Mouse (Mus musculus): ENCODE measurements around the gene C130074G19Rik.

DNA sequence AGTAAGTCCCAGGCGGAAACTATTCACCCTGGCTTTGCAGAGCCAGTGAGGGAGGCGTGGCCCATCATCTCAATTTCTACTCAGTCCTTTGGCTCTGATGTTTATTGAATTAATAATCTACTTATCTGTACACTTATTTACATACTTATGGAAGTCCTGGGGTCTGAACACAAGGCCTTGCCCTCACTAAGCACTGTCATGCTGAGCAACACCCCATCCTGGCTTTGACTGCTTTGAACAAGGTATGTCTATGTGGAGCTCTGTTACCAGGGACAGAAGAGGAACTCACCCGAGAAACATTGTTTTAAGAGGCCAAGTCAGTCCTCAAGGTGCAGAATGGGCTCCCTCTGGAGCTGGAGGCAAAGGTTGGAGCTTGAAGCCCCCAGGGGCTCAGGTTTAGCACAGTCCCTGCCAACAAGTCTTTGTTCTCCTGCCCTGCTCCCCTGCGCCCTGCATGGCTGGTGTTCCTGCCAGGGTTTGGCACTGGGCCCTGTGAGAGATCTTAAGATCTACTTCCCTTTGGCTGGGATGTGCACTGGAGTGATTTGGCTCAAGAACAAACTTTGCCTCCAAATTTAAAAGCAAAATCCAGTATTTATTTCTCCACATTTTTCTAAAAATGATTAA lies 13.0 kb downstream of the C130074G19Rik start:
- TF ChIP-seq EP300 (IDR thresholded peaks at IDR 0.05; ENCODE audit: low read depth): no peak
- TF ChIP-seq CTCF (IDR thresholded peaks at IDR 0.05; ENCODE audit: low read depth): no peak

Measured in liver, embryonic 14.5 days (tissue).